8 mouse cellular contexts compared by ENCODE assay signal in the genomic region with DNA sequence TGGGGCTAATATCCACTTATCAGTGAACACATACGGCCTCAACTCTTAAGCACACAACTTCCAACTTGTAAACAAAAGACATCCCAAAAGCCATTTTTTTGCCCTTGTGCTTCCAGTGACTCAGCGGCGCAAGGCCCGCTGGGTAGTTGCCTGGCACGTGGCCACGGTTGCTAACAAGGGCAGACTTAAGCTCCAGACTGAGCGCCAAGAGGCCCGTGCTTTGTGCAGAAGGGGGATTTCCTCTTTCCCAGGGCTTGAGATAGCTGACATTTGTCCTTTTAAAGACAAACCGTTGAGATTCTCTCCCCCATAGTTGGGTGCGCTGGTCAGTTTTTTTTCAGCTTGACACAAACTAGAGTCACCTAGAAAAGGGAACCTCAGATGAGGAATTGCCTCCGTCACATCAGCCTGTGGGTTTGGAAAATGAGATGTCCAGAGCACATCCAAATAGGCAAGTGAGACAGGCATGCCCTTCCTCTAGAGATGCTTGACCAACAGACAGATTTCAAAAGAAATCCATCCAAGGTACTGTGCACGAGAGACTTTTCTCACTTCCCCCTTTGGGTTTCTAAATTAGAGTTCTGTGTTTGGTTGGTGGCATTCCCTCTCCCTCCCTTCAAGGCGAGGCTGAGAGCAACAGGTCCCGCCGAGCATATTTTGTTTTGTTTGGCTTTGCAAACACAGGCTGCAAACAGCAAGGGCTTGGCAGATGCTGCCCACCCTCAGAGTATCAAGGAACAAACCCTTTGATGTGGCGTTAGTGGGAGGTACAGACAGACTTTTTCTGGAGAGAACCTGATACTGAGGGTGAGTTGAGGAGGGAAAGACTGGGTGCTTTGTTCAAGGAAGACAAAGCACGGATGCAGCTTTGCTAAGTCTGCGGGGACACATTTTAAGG. TPM values are rescaled to one million over a fixed set of nuclear protein-coding genes. Genes with fewer than 3 reads are reported as not detected.
DNase-seq lines count a peak whose midpoint lies in the region; ATAC-seq lines count a peak whose summit lies in the region.

No protein-coding gene starts in this region.

- peak overlapping the region; percentile 81 for H3K27ac ChIP-seq in intestine, embryonic 15.5 days

- peak overlapping the region; percentile 61 for H3K4me2 ChIP-seq in intestine, embryonic 15.5 days (replicated peaks)

- intact Hi-C loops in gastrocnemius, postnatal 36 days (cut with DNase I), result no loop called here
- intact Hi-C loops in left cerebral cortex, postnatal 25 days (cut with DNase I), result no loop called here

- no peaks in the 10 kb centered on the region for H3K36me3 ChIP-seq in intestine, embryonic 15.5 days

- DNase-seq in R1 (ENCODE audit: low read depth, low spot score), result peak; percentile 23
- peak; percentile 48 to 57 for DNase-seq in gastrocnemius, postnatal 36 days
- peak; percentile 65 to 67 for DNase-seq in left cerebral cortex, postnatal 25 days (ENCODE audit: low spot score in 2 of 2)
- DNase-seq in skeletal muscle tissue, adult 2 months (ENCODE audit: low read depth, low spot score), result peak; percentile 64
- DNase-seq in yolk sac, embryonic 10.5 days (ENCODE audit: low spot score), result peak; percentile 41

- H3K27me3 ChIP-seq in intestine, embryonic 15.5 days (replicated peaks), result no peaks in the 10 kb centered on the region

- ATAC-seq in common myeloid progenitor, adult 5-6 weeks (replicated peaks; ENCODE audit: low read depth, poor library complexity, severe bottlenecking), result peak; percentile 48
- peak; percentile 44 for ATAC-seq in intestine, embryonic 15.5 days
- ATAC-seq in megakaryocyte-erythroid progenitor cell, adult 5-6 weeks (replicated peaks; ENCODE audit: low FRiP score, low TSS enrichment, poor library complexity, severe bottlenecking), result peak; percentile 42

- H3K9me3 ChIP-seq in intestine, embryonic 15.5 days, result no peaks in the 10 kb centered on the region

- peak overlapping the region; percentile 28 for H3K4me3 ChIP-seq in intestine, embryonic 15.5 days (replicated peaks)

- WGBS in intestine, embryonic 15.5 days, result 32% methylated on average over 18 of the region's 18 CpGs

- peaks cover 15% of the 10 kb centered on the region for H3K4me1 ChIP-seq in intestine, embryonic 15.5 days (replicated peaks)

- no peak overlapping the region; the same call in 1 of the 2 replicates for H3K9ac ChIP-seq in intestine, embryonic 15.5 days

RNA-seq across cellular contexts. Expression of gene Vwf, which starts 26.0 kb away (rescaled TPM):
- 15.3 and 16.7 TPM in 2 replicates for total RNA-seq in common myeloid progenitor, adult 5-6 weeks (2017)
- total RNA-seq in gastrocnemius, postnatal 36 days (2021), result 10 to 100 TPM; 13.5 to 15.4 TPM
- polyA plus RNA-seq in intestine, embryonic 15.5 days (2015; fragmentation: Nextera tagmentation; extraction: Ambion mirVana), result 12.0 and 12.7 TPM in 2 replicates
- 10 to 100 TPM; 12.5 to 17.6 TPM for total RNA-seq in left cerebral cortex, postnatal 25 days (2021)
- total RNA-seq in megakaryocyte-erythroid progenitor cell, adult 5-6 weeks (2014; fragmentation: Nextera tagmentation), result 11.0 and 14.9 TPM in 2 replicates
- 5.5 and 9.3 TPM in 2 replicates for total RNA-seq in megakaryocyte-erythroid progenitor cell, adult 5-6 weeks (2017)

Comparison
In these comparisons a context has a peak if more than half of its experiments do, and no peak if none do; other contexts are left out.
1. Peak in every context shown above with its lines: DNase-seq, ATAC-seq, H3K4me3 ChIP-seq and H3K27ac ChIP-seq.